Mouse (Mus musculus) liver (tissue): Measurements from ENCODE around the gene Cdc42.
A peak's percentile ranks its signal among the peaks of the same experiment; 100 is the strongest.

Source experiments
- DNase-seq: peaks from one replicate; pipeline ENCODE4 v3.0.0-alpha.2; 2020; ENCODE audit warnings: mixed read lengths

The Cdc42 gene

GRCm38 (mm10) chr4:137357517-137358254, at the start of gene Cdc42:
Gene Cdc42 (minus strand): TSS chr4:137357720.
- peak; percentile 98 for DNase-seq

DNA sequence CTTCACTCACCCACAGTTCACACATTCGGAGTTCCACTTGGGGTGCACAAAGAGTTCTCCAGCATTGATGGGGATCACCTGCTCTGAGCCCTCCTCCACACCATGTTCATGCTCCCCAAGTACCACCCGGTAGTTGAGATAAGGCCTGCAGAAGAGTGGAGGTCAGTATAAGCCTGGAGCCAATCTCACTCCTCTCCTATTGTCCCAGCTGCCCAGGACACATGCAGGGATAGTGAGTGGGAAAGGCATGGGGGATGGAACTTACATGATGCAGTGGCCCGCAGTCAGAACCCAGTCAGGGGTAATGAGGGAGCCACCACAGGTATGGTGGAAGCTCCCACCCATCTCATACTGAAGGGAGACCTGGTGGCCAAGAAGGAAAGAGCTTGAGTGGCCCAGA, 48.1 kb upstream of the Cdc42 start:
- DNase-seq, result no peak

- no peak for DNase-seq
These were observed 39.4 kb upstream of the Cdc42 start for GRCm38 (mm10) chr4:137396641-137397525.

DNA sequence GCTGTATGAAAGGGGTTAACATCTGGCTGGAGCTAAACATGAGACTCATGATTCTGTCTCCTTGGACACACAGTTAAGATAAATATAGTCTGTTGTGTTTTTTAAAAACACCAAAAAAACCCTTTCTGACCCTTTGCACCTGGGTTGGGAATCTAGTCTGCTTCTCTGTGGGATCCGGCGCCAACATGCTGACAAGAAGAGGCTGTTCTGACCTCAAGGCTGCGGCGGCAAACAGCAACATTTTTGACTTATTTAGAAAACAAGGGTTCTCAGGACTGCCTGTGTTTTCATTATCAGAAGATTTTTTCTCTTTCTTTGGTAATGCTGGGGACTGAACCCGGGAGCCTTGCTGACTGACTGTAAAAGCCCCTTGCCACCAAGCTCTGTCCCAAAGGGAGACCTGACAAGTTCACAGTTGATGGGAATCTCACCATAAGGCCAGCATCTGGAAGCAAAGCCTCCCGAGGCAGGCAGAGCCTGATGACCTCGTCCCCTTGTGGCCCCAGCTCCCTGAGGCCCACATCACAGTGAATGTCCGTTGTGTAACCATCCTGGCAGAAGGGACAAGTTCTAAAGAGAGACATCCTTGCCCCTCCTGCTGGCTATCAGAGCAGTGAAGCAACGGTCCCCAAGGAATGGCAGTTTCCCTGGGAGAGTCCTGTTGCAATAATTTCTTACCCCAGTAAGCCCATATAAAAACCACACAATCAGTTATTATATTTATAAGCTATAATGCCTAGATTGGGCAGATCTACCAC, 36.0 kb upstream of the Cdc42 start:
- no peak for DNase-seq

DNA sequence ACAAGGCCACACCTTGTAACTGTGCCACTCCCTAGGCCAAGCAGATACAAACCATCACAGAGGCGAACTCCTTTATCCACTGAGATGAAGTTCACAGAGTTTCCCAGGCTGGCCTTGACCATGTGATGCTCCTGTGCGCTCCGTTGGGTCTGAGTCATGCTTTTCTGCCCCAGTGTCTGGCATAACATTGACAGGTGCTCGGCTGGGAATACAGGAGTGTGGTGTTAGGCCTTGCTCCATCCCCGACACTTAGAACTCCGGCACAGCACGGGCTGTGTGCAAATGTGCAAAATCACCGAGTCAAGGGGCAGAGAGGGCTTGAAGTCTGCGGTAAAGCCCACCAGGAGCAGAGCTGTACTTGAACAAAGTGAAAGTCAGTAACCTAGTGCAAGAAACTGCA, 35.4 kb upstream of the Cdc42 start:
- no peak for DNase-seq

GRCm38 (mm10) chr4:137391287-137391686, 33.8 kb upstream of the Cdc42 start:
- no peak for DNase-seq

DNA sequence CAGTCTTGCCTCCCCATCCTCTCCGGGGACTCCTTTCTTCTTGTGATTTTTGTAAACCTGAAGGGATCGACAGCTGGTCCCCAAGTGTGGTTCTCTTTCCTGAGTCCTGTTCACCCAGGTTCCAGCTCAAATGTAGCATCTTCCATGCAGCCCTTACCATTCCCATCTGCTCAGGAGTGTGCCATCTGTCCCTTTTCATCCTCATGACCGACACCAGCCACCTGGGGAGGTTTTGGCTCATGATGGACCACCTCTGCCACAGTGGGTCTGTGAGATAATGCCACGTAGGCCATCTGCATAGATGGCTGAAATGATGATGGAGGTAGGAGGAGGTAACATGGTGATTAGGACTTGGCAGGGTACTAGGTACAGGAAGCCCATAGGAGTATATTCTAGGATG, 32.7 kb upstream of the Cdc42 start:
- DNase-seq, result no peak

DNA sequence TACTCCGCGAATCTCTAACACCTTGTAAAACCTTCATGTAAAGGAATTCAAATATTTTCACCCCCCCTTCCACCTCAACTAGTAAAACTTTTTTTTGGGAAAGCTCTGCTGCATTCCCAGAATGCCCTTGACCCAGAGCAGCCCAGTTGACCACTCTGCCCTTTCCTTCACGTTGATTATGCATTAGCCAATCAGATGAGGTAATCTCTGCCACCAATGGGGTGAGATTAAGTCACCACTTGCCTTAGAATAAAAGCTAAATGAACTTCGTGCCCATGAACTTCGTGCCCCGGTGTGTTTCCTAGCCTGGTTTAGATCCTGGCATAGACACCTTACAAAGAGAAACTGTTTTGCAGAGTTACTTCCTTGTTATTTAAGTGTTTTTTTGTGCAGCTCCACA, 31.5 kb upstream of the Cdc42 start:
- no peak for DNase-seq

DNA sequence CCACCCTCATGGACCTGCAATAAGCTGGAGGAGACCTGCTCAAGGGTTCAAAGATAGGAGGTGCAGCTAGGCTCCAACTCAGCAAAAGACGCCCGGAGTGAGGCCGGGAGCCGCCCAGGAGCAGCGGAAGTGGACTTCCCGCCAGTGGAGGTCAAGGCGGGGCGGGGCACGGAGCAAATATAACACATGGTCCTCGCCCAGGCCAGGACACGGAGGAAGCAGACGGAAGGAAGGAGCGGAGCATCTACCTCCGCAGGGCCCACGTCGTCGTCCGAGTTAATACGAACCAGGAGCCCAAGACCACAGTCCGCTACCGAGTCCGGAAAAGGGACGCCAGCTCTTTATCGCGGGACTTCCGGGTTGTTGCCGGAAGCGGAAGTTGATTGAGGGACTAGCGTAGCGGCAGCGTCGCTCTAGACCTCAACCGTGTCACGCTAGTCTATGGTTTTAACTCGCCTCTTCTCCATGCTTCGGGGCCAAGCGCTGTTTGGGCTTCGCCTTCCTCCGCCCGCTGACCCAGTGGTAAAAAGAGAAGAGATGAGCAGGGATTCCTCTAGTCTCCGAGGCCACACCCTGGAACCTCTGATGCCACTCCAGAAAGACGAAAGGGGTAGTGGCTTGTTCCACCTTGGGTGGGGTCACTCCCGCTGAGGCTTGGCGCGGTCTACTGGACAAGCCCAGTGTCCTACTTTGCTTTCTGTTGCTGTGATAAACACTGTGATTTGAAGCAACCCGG, 30.7 kb upstream of the Cdc42 start:
- peak; percentile 90 for DNase-seq

DNA sequence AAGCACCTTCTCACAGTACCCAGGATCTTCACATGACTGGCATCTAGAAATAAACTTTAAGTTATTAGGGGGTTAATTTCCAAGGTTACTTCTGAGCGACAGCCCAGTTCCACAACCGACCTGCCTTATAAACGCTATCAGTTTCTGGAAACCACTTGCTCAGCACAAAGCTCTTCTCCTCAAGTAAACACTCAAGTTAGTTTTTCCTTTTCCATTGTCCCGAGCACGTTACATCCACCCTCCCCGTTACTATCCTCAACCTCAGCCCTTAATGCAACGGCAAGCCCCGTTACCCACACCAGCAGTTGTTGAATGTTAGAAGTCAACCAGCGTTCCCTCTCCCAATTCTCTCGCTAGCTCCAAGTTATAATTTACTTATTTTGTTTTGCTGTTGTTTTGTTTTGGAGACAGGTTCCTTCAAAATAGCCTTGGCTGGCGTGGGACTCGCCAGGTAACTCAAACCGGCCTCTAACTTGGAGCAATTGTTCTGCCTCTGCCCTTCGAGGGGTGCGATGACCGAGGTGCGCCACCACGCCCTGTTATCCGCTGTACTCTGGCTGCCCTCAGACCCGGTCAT, 30.1 kb upstream of the Cdc42 start:
- DNase-seq, result peak; percentile 25

- peak; percentile 60 for DNase-seq
These were observed 23.4 kb upstream of the Cdc42 start for GRCm38 (mm10) chr4:137380702-137381605.

DNA sequence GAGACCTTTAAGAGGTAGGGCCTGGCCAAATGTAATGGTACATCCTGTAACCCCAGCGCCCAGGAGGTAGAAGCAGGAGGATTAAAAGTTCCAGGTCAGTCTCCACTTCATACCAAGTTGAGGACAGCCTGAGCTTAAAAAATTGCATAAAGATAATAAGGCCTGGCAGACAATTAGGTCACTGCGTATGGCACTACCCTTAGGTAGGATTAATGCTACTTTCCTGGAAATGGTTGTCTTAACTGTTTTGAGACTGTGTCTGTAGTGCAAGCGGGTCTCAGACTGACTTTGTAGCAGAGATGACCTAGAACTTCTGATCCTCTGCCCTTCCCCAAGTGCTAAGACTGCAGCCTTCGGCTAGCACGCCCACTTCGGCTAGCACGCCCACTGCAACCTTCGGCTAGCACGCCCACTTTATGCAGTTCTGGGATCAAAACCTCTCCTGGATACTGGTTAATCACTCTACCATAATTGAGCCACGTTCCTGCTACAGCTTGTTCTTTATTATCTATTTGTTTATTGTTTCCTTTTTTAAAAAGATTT, 22.3 kb upstream of the Cdc42 start:
- no peak for DNase-seq

DNA sequence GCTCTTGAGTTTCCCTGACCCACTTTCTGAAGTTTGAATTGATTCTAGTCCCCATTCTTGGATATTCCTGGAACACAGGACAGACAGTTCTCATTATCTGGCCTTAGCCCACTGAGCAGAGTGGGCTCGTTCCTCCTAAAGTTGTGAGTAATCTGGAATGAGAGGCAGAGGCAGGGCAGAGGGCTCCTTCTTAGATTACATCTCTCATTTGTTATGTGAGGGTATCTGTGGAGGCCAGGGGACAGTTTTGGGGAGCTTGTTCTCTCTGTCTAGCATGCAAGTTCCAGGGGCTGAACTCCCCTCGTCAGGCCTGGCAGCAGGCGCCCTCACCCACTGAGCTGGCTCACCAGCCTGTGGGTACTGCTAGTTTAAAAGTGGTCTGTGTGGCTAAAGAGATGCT, 21.6 kb upstream of the Cdc42 start:
- DNase-seq, result no peak

DNA sequence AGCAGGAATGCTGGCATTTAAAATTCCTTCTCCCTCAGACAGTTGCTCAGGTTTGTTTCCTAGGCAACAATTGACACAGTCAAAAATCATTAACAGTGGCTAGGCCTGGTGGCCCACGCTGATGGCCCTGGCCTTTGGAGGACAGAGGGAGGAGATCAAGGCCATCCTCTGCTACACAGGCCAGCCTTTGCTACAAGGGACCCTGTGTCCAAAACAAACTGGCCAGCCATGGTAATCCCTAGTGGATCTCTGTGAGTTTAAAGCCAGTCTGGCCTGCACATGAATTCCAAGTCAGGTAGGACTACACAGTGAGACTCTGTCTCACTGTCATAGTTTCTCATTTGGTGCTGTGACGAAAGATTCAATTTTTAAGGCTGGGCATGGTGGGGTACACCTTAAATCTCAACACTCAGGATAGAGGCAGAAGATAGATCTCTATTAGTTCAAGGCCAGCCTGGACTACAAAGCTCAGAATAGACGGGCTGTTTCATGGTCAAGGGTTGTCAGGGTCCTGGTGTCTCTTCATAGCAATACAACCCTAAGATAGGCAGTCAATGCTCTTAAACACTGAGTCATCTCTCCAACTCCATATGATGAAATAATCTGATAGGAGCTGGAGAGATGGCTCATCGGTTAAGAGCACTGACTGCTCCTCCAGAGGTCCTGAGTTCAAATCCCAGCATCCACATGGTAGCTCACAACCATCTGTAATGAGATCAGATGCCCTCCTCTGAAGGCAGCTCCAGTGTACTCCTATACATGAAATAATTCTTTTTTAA, 20.2 kb upstream of the Cdc42 start:
- DNase-seq, result no peak

DNA sequence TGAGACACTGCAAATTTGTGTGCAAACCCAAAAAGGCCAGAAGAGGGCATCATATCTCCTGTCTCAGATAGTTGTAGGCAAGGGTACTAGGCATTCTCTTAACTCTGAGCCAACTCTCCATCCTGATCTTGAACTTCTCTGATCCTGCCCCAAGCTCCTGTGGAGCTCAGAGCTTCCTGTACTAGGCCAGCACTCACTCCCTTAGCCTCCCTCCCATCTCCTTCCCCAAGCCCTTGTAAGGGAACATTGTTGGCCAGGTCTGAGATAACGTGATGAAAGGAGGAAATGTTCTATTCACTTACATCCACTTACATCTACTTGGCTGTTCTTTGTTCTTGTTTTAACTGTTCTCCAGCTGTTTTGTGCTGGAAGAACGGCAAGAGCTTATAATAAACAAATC, 19.3 kb upstream of the Cdc42 start:
- no peak for DNase-seq

- DNase-seq, result no peak
These were observed 18.1 kb upstream of the Cdc42 start for GRCm38 (mm10) chr4:137375314-137376278.

DNA sequence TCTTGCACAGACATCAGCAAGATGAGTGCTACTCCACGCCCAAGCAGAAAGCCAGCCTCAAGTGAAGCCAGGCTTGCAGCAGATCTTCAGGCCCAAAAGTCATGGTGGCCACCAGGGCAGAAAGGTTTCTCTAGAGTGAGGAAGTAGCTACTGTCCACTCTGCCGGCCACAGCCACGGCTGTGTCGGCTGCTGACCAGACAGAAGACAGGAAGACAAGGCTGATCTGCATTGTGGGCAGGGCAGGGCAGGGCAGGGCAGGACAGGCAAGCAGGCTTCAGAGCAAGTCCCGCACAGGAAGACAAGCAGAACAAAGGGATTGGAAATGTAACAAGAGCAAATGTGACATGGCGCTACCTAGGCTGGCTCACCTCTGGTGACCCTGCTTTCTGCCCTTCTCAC, 16.2 kb upstream of the Cdc42 start:
- peak; percentile 13 for DNase-seq

GRCm38 (mm10) chr4:137371596-137372523, 14.3 kb upstream of the Cdc42 start:
- no peak for DNase-seq
